Mouse (Mus musculus): ENCODE results near the gene Fancl.
"Not testable (repeated sequence)": the region's sequence is repeated elsewhere in the genome, so short reads cannot be mapped to it uniquely, and the experiment has no call there.

The Fancl gene

DNA sequence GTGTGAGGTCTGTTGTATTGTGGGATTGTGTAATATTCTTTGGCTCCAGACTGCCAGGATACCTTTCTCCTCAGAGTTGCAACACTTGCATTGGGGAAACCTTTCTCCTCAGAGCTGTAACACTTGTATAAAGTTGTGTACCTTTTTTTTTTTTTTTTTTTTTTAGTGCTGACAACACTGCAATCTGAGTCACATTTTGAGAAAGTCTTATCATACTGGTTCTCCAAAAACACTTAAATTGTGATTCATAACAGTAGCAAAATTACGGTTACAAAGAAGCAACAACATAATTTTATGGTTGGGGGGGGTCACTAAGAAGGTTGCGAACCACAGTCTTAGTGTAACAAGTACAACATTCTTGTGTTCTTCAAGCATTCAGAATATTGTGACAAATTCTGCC is at the start of gene Fancl:
Gene Fancl, plus strand, starts transcription at position 165 of the 400 bp plus-strand sequence.
- no peak for DNase-seq (ENCODE audit: low spot score in 2 of 2)

DNA sequence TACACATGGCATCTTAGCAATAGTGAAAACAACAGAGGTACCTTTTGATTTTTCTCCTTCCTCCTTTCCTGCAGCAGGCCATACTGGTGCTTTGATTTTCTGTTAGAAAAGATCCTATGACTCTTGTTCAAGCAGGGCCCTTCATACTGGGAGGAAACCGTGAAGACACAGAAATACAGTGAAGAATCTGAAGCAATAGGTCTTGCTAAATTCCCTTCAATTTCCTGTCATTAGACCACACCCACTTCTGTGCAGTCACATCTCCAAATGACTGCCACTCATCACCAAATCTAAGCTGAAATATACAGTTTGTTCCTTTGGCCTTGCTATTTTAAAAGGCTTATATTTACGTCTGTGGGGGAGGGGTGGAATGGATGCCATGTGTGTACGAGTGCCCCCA is 49.1 kb upstream of the Fancl start:
- DNase-seq (ENCODE audit: low spot score in 2 of 2) = no peak

DNA sequence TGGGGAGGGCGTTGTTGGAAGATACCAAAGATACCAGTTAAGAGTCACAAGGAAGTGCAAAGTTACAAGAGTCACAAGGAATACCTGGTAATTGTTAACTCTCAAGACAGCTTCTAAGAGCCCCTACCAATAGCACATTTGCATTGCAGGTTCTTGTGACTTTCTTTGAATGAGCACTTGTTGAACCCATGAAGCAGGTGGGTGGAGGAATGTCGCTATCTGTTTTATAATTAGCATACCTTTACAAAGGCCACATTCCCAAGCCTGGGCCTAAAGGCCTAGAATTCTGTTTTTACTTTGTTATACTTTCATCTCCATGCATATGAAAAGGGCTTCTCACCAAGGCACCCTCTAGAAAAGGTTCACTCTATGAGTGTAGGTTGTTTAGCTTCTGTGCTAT is 15.8 kb upstream of the Fancl start:
- not testable (repeated sequence) for DNase-seq (ENCODE audit: low spot score in 2 of 2)

DNA sequence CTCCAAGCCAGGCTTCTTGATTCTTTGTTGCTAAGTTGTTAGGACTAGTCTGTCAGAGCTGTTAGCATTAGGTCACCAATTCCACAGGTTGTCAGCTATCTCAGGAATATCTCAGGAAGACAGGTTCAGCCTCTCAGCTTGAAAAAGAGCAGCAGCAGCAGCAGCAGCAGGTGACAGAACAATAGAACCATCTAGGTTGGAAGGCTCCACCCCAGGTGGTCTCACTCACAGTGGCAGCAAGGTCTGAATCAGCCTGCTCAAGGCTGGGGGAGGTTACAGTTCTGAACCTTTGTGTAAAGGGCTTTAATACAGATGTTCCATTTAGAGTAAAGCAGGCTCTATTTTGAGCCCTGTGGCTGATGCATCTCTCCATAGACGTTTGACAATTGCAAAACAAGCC is 14.0 kb upstream of the Fancl start:
- DNase-seq (ENCODE audit: low spot score in 2 of 2) = not testable (repeated sequence)

DNA sequence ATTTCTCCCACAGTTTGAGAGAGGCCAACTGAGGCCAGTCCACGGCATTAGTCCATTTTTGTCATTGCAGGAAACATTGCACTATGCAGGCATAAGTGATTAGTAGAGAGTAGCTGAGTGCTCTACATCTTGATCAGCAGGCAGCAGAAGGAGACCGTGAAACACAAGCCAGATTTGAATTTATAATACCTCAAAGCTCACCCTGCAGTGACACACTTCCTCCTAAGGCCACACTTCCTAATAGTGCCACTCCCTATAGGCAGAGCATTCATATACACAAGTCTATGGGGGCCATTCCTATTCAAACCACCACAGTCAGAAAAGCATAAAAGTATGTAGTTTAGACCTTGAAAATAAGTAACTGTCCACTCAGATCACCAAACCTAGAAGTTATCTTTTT is 11.8 kb upstream of the Fancl start:
- DNase-seq (ENCODE audit: low spot score in 2 of 2) = no peak

DNA sequence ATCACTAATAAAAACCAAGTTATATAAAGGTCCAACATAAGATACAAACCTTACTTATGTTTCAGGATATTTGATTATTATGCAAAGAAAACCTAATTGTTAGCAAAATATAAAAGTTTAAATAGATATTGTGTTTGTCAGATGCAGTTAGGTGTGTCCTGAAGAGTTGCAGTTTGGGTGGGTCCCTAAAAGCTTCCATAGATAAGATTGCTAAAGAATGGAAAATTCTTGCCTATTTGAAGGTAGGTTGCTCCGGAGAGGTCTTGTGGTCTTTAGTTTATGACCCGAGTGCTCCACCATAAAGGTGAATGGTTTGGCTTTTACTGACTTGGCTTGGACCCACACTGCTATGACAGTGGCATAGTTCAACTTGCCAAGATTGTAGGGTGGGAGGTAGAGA is 7.9 kb upstream of the Fancl start:
- DNase-seq (ENCODE audit: low spot score in 2 of 2) = no peak

DNA sequence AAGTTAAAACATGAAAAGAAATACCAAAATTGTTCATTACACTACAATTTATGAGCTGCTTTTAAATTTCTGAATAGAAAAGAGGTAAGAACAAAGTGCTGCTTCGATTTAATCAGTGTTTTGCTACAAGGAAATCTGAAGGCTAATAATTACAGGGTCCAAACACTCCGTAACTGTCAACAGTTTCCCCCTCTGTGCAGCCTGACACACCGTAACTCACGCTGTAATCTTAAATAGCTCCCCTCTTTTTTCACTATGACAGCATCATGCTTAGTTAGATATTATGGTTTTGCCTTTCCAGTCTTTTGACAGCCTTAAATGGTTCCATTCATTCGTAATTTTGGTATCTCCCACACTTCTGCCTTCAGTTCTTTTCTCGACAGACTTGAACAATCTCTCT is 4.4 kb upstream of the Fancl start:
- DNase-seq (ENCODE audit: low spot score in 2 of 2) = no peak

DNA sequence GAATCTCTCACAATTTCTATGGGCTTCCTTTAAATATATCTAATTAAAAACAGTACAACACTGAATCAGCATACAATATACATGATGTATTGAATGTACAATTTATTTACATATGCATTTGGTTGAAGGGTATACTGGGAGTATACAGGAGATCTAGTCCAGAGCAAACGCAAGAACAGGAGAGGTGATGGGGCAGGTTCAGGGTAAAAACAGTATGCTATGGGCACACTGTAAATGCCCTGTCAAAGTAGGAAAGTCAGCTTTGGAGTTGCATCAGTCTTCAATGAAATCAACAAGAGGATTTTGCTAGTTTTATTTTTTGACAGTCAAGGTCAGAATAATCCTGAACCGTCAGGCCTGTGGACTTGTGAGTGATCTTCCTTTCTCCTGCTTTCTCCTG is 743 bp downstream of the Fancl start:
- no peak for DNase-seq (ENCODE audit: low spot score in 2 of 2)

DNA sequence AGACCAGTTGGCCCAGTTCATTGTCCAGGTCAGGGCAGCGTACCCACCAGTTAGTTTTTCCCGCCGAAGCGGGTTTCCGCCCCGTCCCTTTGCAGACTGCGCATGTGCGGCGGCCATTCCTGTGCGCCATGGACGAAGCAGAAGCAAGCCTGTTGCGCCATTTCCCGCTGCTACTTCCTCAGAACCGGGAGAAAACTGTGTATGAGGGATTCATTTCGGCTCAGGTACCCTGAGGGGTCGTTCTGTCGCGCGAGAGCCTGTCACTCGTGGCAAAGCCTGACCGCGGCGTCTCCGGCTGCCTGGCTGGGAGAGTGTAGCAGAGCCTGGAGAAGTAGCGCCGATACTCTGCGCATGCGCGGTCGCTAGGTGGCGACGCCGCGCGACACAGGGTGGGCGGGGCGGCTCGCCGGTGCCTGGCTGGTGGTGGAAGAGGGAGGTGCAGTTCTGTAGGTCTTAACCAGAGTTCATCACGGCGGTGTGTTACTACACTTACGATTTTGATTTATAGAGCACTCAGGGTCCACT is 1.2 kb downstream of the Fancl start:
- peak; percentile 87 to 89 for DNase-seq (ENCODE audit: low spot score in 2 of 2)

DNA sequence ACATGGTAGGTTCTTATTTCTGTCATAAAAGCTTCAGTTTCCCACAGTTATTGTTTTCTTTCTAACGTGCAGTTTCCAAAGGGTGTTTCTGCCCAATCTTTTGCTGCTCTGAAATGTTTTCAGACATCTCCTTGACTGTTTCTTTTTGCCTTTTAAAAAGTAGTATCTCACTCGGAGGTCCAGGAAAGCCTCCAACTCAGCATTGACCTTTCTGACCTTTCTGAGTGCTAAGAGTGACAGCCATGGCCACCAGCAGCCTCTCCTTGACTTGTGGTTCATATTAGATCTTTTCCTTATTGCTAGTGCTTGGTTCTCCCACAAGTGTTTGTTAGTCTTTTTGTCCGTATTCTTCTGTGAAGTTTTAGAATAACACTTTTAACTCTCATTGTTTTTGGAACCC is 9.6 kb downstream of the Fancl start:
- DNase-seq (ENCODE audit: low spot score in 2 of 2) = no peak

DNA sequence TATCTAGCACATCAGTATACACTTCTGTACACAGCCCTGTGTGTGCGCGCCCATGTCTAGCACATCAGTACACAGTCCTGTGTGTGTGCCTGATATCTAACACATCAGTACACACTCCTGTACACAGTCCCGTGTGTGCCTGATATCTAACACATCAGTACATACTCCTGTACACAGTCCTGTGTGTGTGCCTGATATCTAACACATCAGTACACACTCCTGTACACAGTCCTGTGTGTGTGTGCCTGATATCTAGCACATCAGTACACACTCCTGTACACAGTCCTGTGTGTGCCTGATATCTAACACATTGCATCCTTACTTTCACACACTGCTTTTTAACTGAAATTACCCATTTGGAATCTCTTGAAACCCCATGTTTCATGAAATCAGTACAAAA is 27.0 kb downstream of the Fancl start:
- DNase-seq (ENCODE audit: low spot score in 2 of 2) = no peak

DNA sequence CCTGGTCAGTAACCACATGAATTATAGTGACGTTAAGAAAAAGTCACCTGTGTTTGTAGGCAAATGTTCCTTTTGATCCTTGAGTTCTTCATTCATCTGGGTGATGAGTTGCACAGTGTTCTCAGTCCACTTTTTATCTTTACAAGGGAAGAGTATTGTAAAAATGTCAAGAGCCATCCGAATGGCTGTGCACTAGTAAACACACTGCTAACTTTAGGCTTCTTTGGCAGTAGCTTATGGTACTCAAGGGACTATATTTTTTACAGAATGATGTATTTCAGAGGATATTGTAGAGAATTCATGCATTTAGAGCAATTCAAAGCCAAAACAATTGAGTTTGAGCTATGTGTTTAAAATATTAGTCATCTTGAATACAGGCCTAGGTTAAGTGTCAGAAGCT is 35.5 kb downstream of the Fancl start:
- DNase-seq (ENCODE audit: low spot score in 2 of 2) = no peak

DNA sequence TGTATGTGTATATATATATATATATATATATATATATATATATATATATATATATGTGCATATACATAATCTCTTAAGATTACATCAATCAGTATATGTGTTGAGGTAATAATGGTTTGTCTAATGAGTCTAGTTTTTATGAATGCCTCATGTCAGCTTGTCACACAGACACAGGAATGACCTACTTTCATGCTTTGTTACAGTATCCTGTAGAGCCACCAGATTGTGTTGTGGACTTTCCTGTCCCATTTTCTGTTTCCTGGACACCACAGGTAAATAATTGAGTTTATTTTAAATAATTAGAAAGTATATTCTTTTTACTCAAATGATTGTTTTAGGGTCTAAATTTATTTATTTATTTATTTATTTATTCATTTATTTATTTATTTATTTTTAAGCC is 48.3 kb downstream of the Fancl start:
- no peak for DNase-seq (ENCODE audit: low spot score in 2 of 2)

DNA sequence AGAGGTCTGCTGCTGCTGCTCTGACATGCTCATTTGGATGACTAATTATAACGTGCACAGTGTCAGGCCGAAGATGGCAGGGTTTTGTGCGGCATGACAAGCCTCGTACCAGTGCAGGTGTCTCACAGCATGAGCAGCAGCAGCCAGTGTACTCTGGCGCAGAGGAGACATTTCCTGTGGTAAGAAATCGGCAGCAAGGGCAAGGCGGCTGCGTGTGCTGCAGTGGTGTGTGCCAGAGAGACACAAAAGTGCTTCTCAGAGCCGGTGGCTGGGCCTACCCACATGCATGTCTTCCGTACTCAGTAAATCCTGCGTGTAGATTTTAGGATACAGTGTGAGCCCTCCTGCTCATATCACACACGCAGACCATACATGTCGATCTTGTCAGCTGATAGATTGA is 51.9 kb downstream of the Fancl start:
- DNase-seq (ENCODE audit: low spot score in 2 of 2) = no peak

DNA sequence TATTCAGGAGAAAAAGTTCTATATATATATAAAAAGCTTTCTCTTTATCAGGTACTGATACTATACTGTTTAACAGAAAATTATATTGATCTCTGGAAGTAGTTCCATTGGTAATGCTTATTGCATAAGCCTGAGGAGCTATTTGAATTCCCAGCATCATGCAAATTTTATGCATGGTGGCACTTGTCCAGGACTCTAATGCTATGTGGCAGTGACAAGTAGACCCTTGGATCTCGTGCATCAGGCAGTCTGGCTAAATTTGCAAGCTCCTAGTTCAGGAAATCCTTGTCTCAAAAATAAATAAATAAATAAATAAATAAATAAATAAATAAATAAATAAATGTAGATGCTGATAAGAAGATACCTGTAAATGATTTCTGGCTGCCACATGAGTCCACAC is 55.2 kb downstream of the Fancl start:
- DNase-seq (ENCODE audit: low spot score in 2 of 2) = no peak

DNA sequence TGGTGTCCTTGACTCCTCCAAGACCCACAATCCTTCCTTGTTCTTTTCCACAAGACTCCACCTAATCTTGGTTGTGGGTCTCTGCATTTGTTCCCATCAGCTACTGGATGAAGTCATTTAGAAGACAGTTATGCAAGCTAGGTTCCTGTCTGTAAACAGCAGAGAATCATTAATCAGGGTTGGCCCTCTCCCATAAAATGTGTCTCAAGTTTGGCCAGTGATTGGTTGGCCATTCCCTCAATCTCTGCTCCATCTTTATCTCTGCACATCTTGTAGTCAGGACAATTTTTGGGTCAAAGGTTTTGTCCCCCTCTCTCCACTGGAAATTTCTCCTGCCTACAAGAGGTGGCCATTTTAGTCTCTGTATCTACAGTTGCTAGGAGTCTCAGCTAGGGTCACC is 58.4 kb downstream of the Fancl start:
- no peak for DNase-seq (ENCODE audit: low spot score in 2 of 2)

DNA sequence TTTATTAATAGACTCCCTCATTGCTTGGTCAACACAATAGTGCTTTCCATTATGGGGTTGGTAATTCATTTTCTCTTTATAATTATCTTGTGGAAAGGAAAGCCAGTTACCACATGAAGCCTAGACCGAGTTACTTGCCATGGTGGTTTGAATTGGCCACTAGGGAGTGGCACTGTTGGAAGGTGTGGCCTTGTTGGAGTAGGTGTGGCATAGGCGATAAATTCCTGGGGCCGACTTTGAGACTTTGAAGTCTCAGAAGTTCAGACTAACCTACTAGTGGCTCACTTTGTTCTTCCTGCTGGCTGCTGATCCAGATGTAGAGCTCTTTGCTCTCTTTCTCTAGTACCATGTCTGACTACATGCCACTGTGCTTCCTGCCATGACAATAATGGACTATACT is 63.9 kb downstream of the Fancl start:
- DNase-seq (ENCODE audit: low spot score in 2 of 2) = no peak

DNA sequence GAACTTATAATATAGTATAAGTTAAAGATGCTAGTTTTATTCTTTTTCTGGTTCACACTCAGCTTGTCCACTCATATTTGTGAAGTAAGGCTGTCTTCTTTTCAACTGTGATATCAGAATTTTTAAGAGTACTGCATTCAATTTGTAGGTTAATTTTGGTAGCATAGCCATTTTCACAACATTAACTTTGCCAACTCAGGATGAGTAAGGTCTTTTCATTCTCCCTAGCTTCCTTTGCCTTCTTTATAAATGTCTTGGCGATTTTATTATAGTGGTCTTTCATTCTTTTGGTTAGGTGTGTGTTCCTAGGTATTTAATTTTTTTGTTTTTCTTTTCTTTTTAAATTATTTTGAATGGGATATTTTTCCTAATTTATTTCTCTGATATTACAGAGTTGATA is 64.7 kb downstream of the Fancl start:
- DNase-seq (ENCODE audit: low spot score in 2 of 2) = no peak

DNA sequence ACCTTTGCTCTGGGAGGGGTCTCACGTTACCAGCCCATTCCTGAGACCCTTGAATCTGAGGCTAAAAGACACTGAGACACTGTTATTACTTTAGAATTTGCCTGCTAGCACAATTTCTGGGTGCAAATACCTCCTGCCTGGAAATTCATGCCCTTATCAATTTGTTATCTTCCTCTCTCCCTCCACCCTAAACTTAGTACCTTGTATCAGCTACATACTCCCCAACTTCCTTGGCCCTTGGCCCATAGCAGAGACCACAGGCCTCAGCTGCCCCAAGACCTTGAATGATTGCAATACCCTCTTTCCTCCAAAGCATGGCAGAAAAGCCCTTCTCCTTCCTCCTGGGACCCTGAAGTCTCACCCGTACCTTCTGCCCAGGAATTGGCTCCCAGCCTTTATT is 65.3 kb downstream of the Fancl start:
- DNase-seq (ENCODE audit: low spot score in 2 of 2) = no peak

DNA sequence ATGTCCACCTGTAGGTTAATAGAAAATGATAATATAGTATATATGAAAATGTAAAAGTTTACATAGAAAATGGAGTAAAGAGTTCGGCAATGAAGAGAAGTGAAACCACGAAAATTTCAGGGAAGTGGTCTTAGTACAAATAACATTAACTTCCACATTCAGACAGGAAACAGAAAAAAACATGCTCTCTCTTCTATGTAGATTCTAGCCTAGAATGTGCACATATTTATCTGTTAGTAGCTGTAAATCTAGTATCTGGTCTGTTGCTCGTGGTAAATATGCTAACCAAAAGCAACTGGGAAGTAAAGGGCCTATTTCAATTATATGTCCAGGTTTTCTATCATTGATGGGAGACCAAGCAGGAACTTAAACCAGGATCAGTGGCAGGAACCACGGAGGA is 66.8 kb downstream of the Fancl start:
- DNase-seq (ENCODE audit: low spot score in 2 of 2) = no peak

DNA sequence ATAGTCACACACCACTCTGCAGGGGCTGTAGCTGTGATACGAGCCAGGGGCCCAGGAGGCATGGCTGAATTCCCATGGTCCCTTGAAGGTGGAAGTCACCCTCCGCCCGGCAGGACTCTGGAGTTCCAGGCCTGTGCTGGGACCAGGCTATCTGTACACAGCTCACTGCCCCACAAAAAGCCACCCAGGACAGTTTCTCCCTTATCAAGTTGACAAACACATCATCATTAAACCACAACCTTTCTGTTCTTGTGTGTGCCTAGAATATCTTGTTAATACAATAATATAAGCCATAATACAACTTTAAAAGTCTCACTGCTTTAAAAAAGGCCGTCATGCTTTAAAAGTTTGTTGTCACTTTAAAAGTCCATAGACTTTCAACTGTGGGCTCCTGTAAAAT is 68.1 kb downstream of the Fancl start:
- DNase-seq (ENCODE audit: low spot score in 2 of 2) = no peak

DNA sequence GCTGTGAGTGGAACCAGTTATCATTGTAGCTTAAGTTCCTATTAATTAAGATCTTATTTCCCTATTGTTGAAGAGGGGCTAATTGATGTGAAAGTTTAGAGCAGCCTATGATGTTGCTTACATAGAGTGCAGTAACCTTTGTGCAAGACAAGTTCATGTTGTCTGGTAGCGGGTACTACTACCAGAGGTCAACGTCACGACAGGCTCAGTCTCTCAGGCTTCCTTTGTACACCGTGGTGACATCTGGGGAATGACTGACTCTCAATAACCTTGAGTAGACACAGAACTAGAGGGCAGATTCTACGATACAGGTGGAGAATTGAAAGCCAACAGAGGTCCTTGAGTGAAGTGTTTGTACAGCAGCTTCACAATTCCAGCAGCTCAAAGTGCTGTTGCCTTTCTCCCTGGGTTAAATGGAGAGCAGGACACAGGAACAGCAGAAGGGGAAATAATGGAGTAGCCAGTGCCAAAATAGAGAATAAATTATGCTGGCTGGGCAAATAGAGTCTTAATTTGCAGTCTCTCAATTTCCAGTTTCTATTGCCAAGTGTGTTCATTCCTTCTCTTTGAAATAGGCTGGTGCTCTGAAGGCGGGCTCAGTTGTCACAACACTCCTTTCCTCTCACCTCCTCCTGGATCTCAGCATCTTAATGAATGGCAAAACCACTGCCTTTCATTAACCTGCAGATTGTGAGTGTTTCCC is 91.3 kb downstream of the Fancl start:
- no peak for DNase-seq (ENCODE audit: low spot score in 2 of 2)

DNA sequence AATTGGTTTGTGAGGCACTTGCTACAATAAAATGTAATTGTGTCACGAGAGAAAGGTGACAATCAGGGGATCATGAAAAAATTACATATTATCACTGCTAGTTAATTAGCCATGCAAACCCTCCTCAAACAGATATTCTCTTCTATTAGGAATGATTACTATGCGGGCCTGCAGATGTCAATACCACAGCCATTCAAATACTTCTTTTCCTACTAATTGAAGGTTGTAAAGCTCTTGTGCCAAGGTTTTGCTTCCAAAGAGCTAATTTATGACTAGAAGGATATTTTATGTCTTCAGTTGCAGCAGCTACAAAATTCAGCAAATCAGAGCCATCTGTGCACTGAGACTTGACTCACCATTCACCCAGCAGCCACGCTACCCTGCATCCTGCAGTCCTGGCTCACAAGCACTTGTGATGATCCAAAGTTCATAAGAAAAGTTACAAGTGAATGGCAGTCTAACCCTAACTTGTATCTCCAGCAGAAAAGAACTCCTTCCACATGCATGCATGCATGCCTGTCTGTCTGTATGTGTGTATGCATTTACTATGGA is 95.8 kb downstream of the Fancl start:
- DNase-seq (ENCODE audit: low spot score in 2 of 2) = no peak
